Mouse (Mus musculus): ENCODE results near the gene Srrm2.

The Srrm2 gene

GRCm38 (mm10) chr17:23807918-23808317 is 17.6 kb downstream of the Srrm2 start:
- no peak for DNase-seq

- DNase-seq = no peak
These were observed 25.3 kb downstream of the Srrm2 start for GRCm38 (mm10) chr17:23815641-23816040.

GRCm38 (mm10) chr17:23818579-23818978 is 28.2 kb downstream of the Srrm2 start:
- DNase-seq = no peak

- no peak for DNase-seq
These were observed 28.9 kb downstream of the Srrm2 start for GRCm38 (mm10) chr17:23819235-23819634.

- DNase-seq = no peak
These were observed 30.4 kb downstream of the Srrm2 start for GRCm38 (mm10) chr17:23820731-23821130.

GRCm38 (mm10) chr17:23822094-23822493 is 31.8 kb downstream of the Srrm2 start:
- no peak for DNase-seq

GRCm38 (mm10) chr17:23823018-23823417 is 32.7 kb downstream of the Srrm2 start:
- DNase-seq = no peak

- no peak for DNase-seq
These were observed 33.3 kb downstream of the Srrm2 start for GRCm38 (mm10) chr17:23823614-23824013.

GRCm38 (mm10) chr17:23825591-23825990 is 35.3 kb downstream of the Srrm2 start:
- no peak for DNase-seq

GRCm38 (mm10) chr17:23828271-23829001 is 38.1 kb downstream of the Srrm2 start:
- DNase-seq = peak; percentile 80

GRCm38 (mm10) chr17:23829064-23829619 is 38.8 kb downstream of the Srrm2 start, which contains the start of gene Elob:
Elob (minus strand) TSS chr17:23829136.
- peak; percentile 87 for DNase-seq

- no peak for DNase-seq
These were observed 40.9 kb downstream of the Srrm2 start for GRCm38 (mm10) chr17:23831201-23831600.

- no peak for DNase-seq
These were observed 45.8 kb downstream of the Srrm2 start, which contains the start of gene Prss33 for GRCm38 (mm10) chr17:23836006-23836575. Prss33 (minus strand) TSS chr17:23836056.

GRCm38 (mm10) chr17:23841145-23841544 is 50.8 kb downstream of the Srrm2 start:
- no peak for DNase-seq

GRCm38 (mm10) chr17:23843141-23843811 is 52.9 kb downstream of the Srrm2 start:
- DNase-seq = peak; percentile 23

- DNase-seq = peak; percentile 67
These were observed 53.5 kb downstream of the Srrm2 start, which contains the start of the genes Prss32 and Prss41 for GRCm38 (mm10) chr17:23843812-23844273. Prss32 (plus strand) TSS chr17:23843855. Prss41 (minus strand) TSS chr17:23844172.

- no peak for DNase-seq
These were observed 59.7 kb downstream of the Srrm2 start for GRCm38 (mm10) chr17:23850028-23850427.

GRCm38 (mm10) chr17:23850853-23851749 is 60.8 kb downstream of the Srrm2 start:
- peak; percentile 43 for DNase-seq

GRCm38 (mm10) chr17:23853292-23853691 is 63.0 kb downstream of the Srrm2 start:
- peak; percentile 16 for DNase-seq

GRCm38 (mm10) chr17:23854229-23854765 is 64.0 kb downstream of the Srrm2 start:
- DNase-seq = no peak

- no peak for DNase-seq
These were observed 66.9 kb downstream of the Srrm2 start for GRCm38 (mm10) chr17:23857193-23857592.

- no peak for DNase-seq
These were observed 67.6 kb downstream of the Srrm2 start for GRCm38 (mm10) chr17:23857913-23858312.

All from cerebellum, adult 9-11 months (tissue).